Mouse (Mus musculus) MEL (cell line): ENCODE data around the gene Bmpr2. TPM values are rescaled to one million over a fixed set of nuclear protein-coding genes. Genes with fewer than 3 reads are reported as not detected.

Experiments used
- DNase-seq: peaks from one replicate; pipeline ENCODE4 v3.0.0; 2011; ENCODE audit warnings: low read depth, low spot score
- H3K27ac ChIP-seq: 2 replicates; pipeline ENCODE4 v1.5.1; 2012; ENCODE audit warnings: low read depth, mild to moderate bottlenecking, control low read depth, low read length, moderate library complexity; ENCODE audit not compliant: control insufficient read depth
- H3K27me3 ChIP-seq, 2 experiments: fragments of 150-350 bp in 1 of 2; sonication (generic) in 1 of 2; 2 replicates each; pipeline ENCODE4 v1.6.1; 2012; ENCODE audit warnings: low read length in 2 of 2, mild to moderate bottlenecking in 2 of 2, improper control_type of control experiment in 1 of 2, moderate library complexity in 1 of 2; ENCODE audit not compliant: insufficient read depth in 2 of 2, control insufficient read depth in 1 of 2
- H3K36me3 ChIP-seq, 2 experiments: 2 replicates each; pipeline ENCODE4 v1.6.1; 2012 to 2014; ENCODE audit warnings: low read length in 2 of 2, improper control_type of control experiment in 1 of 2, inconsistent platforms in 1 of 2, mild to moderate bottlenecking in 1 of 2; ENCODE audit not compliant: insufficient read depth in 2 of 2, control insufficient read depth in 1 of 2
- H3K4me1 ChIP-seq, 2 experiments: fragments of 150-350 bp in 1 of 2; sonication (generic) in 1 of 2; 2 replicates each; pipeline ENCODE4 v1.6.1; 2012; ENCODE audit warnings: low read length in 2 of 2, improper control_type of control experiment in 1 of 2, mild to moderate bottlenecking in 1 of 2; ENCODE audit not compliant: insufficient read depth in 2 of 2, control insufficient read depth in 1 of 2
- H3K4me3 ChIP-seq, 2 experiments: fragments of 150-350 bp in 1 of 2; sonication (generic) in 1 of 2; 2 replicates each; pipeline ENCODE4 v1.5.1; 2012; ENCODE audit warnings: low read depth in 2 of 2, low read length in 2 of 2, mild to moderate bottlenecking in 2 of 2, moderate library complexity in 2 of 2, control low read depth in 1 of 2, improper control_type of control experiment in 1 of 2; ENCODE audit not compliant: control insufficient read depth in 1 of 2, insufficient read depth in 1 of 2
- H3K79me2 ChIP-seq: 2 replicates; pipeline ENCODE4 v1.6.1; 2012; ENCODE audit warnings: mild to moderate bottlenecking, low read length, moderate library complexity; ENCODE audit not compliant: control insufficient read depth, poor library complexity, insufficient read depth
- H3K9ac ChIP-seq: 2 replicates; pipeline ENCODE4 v1.6.1; 2012; ENCODE audit warnings: low read depth, mild to moderate bottlenecking, control low read depth, low read length, moderate library complexity; ENCODE audit not compliant: control insufficient read depth, poor library complexity, severe bottlenecking
- H3K9me3 ChIP-seq: fragments of 150-350 bp; sonication (generic); replicated peaks from 2 replicates; pipeline ENCODE4 v1.6.1; 2012; ENCODE audit warnings: mild to moderate bottlenecking, low read length, improper control_type of control experiment, moderate library complexity; ENCODE audit not compliant: insufficient read depth
- BHLHE40 ChIP-seq: IDR thresholded peaks from 2 replicates; pipeline ENCODE4 v1.6.1; 2012; ENCODE audit warnings: low read depth, mild to moderate bottlenecking, inconsistent platforms, low read length, improper control_type of control experiment, borderline replicate concordance
- CHD1 ChIP-seq: IDR thresholded peaks from 2 replicates; pipeline ENCODE4 v1.6.1; 2012; ENCODE audit warnings: low read depth, mild to moderate bottlenecking, inconsistent platforms, low read length, improper control_type of control experiment
- E2F4 ChIP-seq: IDR thresholded peaks from 2 replicates; pipeline ENCODE4 v1.6.1; 2011; ENCODE audit warnings: low read depth, low read length, improper control_type of control experiment, borderline replicate concordance
- ELF1 ChIP-seq: IDR thresholded peaks from 2 replicates; pipeline ENCODE4 v1.6.1; 2014; ENCODE audit warnings: low read depth, mild to moderate bottlenecking, inconsistent platforms, low read length, improper control_type of control experiment, moderate library complexity
- EP300 ChIP-seq, 2 experiments: IDR thresholded peaks; 2 replicates each; pipeline ENCODE4 v1.6.1; 2011; ENCODE audit warnings: improper control_type of control experiment in 2 of 2, low read length in 2 of 2, low read depth in 1 of 2, mild to moderate bottlenecking in 1 of 2
- ETS1 ChIP-seq: IDR thresholded peaks from 2 replicates; pipeline ENCODE4 v1.6.1; 2012; ENCODE audit warnings: low read depth, mild to moderate bottlenecking, inconsistent platforms, low read length, improper control_type of control experiment, moderate library complexity
- HCFC1 ChIP-seq: IDR thresholded peaks from 2 replicates; pipeline ENCODE4 v1.6.1; 2012; ENCODE audit warnings: low read depth, mild to moderate bottlenecking, inconsistent platforms, low read length, improper control_type of control experiment, moderate library complexity
- JUND ChIP-seq: IDR thresholded peaks from 2 replicates; pipeline ENCODE4 v1.6.1; 2011; ENCODE audit warnings: low read depth, mild to moderate bottlenecking, improper control_type of control experiment, low read length
- KAT2A ChIP-seq: conservative IDR thresholded peaks from 2 replicates; pipeline ENCODE4 v1.6.1; 2012; ENCODE audit warnings: low read depth, low read length, improper control_type of control experiment, inconsistent platforms
- MAZ ChIP-seq: IDR thresholded peaks from 2 replicates; pipeline ENCODE4 v1.6.1; 2012; ENCODE audit warnings: low read depth, mild to moderate bottlenecking, inconsistent platforms, low read length, improper control_type of control experiment
- MXI1 ChIP-seq: IDR thresholded peaks from 2 replicates; pipeline ENCODE4 v1.6.1; 2011; ENCODE audit warnings: mild to moderate bottlenecking, low read depth, low read length, improper control_type of control experiment
- MYB ChIP-seq: IDR thresholded peaks from 2 replicates; pipeline ENCODE4 v1.6.1; 2011; ENCODE audit warnings: mild to moderate bottlenecking, low read depth, low read length, improper control_type of control experiment
- NRF1 ChIP-seq: IDR thresholded peaks from 2 replicates; pipeline ENCODE4 v1.6.1; 2014; ENCODE audit warnings: low read depth, mild to moderate bottlenecking, inconsistent platforms, low read length, improper control_type of control experiment, moderate library complexity; ENCODE audit not compliant: poor library complexity, insufficient read depth, severe bottlenecking
- POLR2A ChIP-seq, 2 experiments: IDR thresholded peaks; 2 replicates each; pipeline ENCODE4 v1.6.1; 2011 to 2012; ENCODE audit warnings: low read length in 2 of 2, mild to moderate bottlenecking in 2 of 2, control low read depth in 1 of 2, improper control_type of control experiment in 1 of 2, low read depth in 1 of 2, moderate library complexity in 1 of 2; ENCODE audit not compliant: control insufficient read depth in 1 of 2, insufficient read depth in 1 of 2, poor library complexity in 1 of 2
- POLR2AphosphoS2 ChIP-seq: IDR thresholded peaks from 2 replicates; pipeline ENCODE4 v1.6.1; 2011; ENCODE audit warnings: low read length, improper control_type of control experiment
- SIN3A ChIP-seq: IDR thresholded peaks from 2 replicates; pipeline ENCODE4 v1.6.1; 2012; ENCODE audit warnings: low read length, improper control_type of control experiment, inconsistent platforms
- TCF12 ChIP-seq: IDR thresholded peaks from 2 replicates; pipeline ENCODE4 v1.6.1; 2014; ENCODE audit warnings: low read depth, mild to moderate bottlenecking, inconsistent platforms, low read length, improper control_type of control experiment, moderate library complexity
- UBTF ChIP-seq: IDR thresholded peaks from 2 replicates; pipeline ENCODE4 v1.6.1; 2012; ENCODE audit warnings: low read depth, mild to moderate bottlenecking, inconsistent platforms, low read length, improper control_type of control experiment, moderate library complexity, borderline replicate concordance; ENCODE audit not compliant: insufficient read depth
- USF1 ChIP-seq: IDR thresholded peaks from 2 replicates; pipeline ENCODE4 v1.6.1; 2014; ENCODE audit warnings: low read depth, mild to moderate bottlenecking, inconsistent platforms, low read length, improper control_type of control experiment, moderate library complexity
- USF2 ChIP-seq, 2 experiments: IDR thresholded peaks; 2 replicates each; pipeline ENCODE4 v1.6.1; 2011 to 2012; ENCODE audit warnings: improper control_type of control experiment in 2 of 2, low read length in 2 of 2, borderline replicate concordance in 1 of 2, inconsistent platforms in 1 of 2, low read depth in 1 of 2, mild to moderate bottlenecking in 1 of 2; ENCODE audit not compliant: insufficient read depth in 1 of 2
- ZC3H11A ChIP-seq: IDR thresholded peaks from 2 replicates; pipeline ENCODE4 v1.6.1; 2012; ENCODE audit warnings: low read depth, mild to moderate bottlenecking, inconsistent platforms, low read length, improper control_type of control experiment
- polyA plus RNA-seq, 2 experiments: library from polyadenylated mRNA; stranded (reverse) in 1 of 2; unstranded in 1 of 2; fragments of >175 nt in 1 of 2; fragments of >200 nt in 1 of 2; gene quantifications; 2 replicates each; pipeline versions ENCODE4 v1.2.1 to v1.2.4; 2012; ENCODE audit warnings: low replicate concordance in 2 of 2, low read depth in 1 of 2; ENCODE audit not compliant: insufficient read length in 2 of 2, insufficient read depth in 1 of 2, missing spikeins in 1 of 2
- total RNA-seq: library from RNA; depleted of rRNA; stranded (reverse); fragments of 300-350 nt; gene quantifications from 2 replicates; pipeline ENCODE4 v1.2.3, GENCODE M21; 2012

The Bmpr2 gene
- total and polyA plus RNA-seq, 3 experiments, result 2.3 to 18.6 (median 3.1) TPM

- Histone ChIP-seq H3K27ac (peak overlapping the region; percentile 97), H3K79me2 (peaks cover 36% of the 10 kb centered on the region), H3K4me3 (peak overlapping the region; percentile 84 to 98), H3K9me3 (no peaks in the 10 kb centered on the region), H3K27me3 (no peaks in the 10 kb centered on the region), H3K9ac (peak overlapping the region; percentile 93), H3K4me1 (peaks cover 15 to 35% of the 10 kb centered on the region in 2 experiments), H3K36me3 (peaks cover 0 to 38% of the 10 kb centered on the region in 2 experiments; a peak in 2 of 4 replicates)
- DNase-seq, result no peak
- TF ChIP-seq TCF12, result no peak
- 0 out of 2 replicates have a peak, but pooled peaks have one; percentile 13 for TF ChIP-seq UBTF
- TF ChIP-seq POLR2A (IDR thresholded peaks at IDR 0.05; ENCODE audit: control insufficient read depth in 1 of 2, insufficient read depth in 1 of 2, low read depth in 1 of 2, low read length in 2 of 2, poor library complexity in 1 of 2), result peak in 1 of 2 experiments; percentile 28; a peak in 1 of 4 replicates
- TF ChIP-seq CHD1, result 0 out of 2 replicates have a peak, but pooled peaks have one; percentile 21
These were observed 150.1 kb downstream of the Bmpr2 start for GRCm38 (mm10) chr1:59913195-59913868.

DNA sequence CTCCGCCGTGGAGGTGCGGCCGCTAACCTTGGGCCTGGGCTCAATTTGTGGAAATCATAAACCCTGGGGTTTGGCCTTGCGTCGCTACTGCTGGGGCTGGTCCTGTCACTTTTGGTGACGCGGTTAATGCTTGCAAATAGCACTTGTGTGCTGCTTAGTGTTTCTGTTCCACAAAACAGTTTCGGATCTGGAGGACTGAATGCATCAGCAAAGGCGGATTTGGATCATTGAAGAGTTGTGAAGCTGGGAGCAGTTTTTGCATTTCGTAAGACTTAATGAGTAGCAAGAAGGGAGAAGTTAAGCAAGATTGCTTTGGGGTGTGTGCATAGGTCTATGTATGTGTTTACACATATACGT is 150.6 kb downstream of the Bmpr2 start:
- peak; percentile 80 for DNase-seq
- H3K27me3 ChIP-seq, result no peaks in the 10 kb centered on the region
- H3K9ac ChIP-seq, result peak overlapping the region; percentile 93
- peak overlapping the region; percentile 84 to 98 for H3K4me3 ChIP-seq
- H3K4me1 ChIP-seq, result peaks cover 15 to 39% of the 10 kb centered on the region in 2 experiments
- TF ChIP-seq MXI1, result peak; percentile 10
- TF ChIP-seq SIN3A, result peak; percentile 57
- no peak for TF ChIP-seq BHLHE40
- TF ChIP-seq UBTF, result 0 out of 2 replicates have a peak, but pooled peaks have one; percentile 9
- H3K36me3 ChIP-seq, result peaks cover 0 to 41% of the 10 kb centered on the region in 2 experiments; a peak in 2 of 4 replicates
- H3K79me2 ChIP-seq, result peaks cover 37% of the 10 kb centered on the region
- H3K9me3 ChIP-seq, result no peaks in the 10 kb centered on the region
- H3K27ac ChIP-seq, result peak overlapping the region; percentile 97

- Histone ChIP-seq H3K4me1 (peaks cover 15 to 39% of the 10 kb centered on the region in 2 experiments), H3K27ac (peak overlapping the region; percentile 97), H3K36me3 (peaks cover 0 to 41% of the 10 kb centered on the region in 2 experiments; a peak in 2 of 4 replicates), H3K9me3 (no peaks in the 10 kb centered on the region), H3K9ac (peak overlapping the region; percentile 93), H3K27me3 (no peaks in the 10 kb centered on the region), H3K79me2 (peaks cover 42% of the 10 kb centered on the region), H3K4me3 (peak overlapping the region; percentile 84 to 98)
- peak; percentile 83 for DNase-seq
- TF ChIP-seq ZC3H11A (peak; percentile 22), POLR2A (IDR thresholded peaks at IDR 0.05; ENCODE audit: control insufficient read depth in 1 of 2, insufficient read depth in 1 of 2, low read depth in 1 of 2, low read length in 2 of 2, poor library complexity in 1 of 2) (peak in 1 of 2 experiments; percentile 67; a peak in 2 of 4 replicates), KAT2A (peak; percentile 50), SIN3A (peak; percentile 92), USF1 (no peak), NRF1 (peak; percentile 29; the same call in 1 of the 2 replicates), MYB (peak; percentile 81), EP300 (IDR thresholded peaks at IDR 0.05; ENCODE audit: low read depth in 1 of 2, low read length in 2 of 2) (peak; percentile 88 to 91), ETS1 (peak; percentile 88), POLR2AphosphoS2 (peak; percentile 49; the same call in 1 of the 2 replicates), MXI1 (peak; percentile 76), TCF12 (peak; percentile 81), E2F4 (0 out of 2 replicates have a peak, but pooled peaks have one; percentile 47), ELF1 (peak; percentile 73), HCFC1 (peak; percentile 53), USF2 (IDR thresholded peaks at IDR 0.05; ENCODE audit: borderline replicate concordance in 1 of 2, insufficient read depth in 1 of 2, low read depth in 1 of 2, low read length in 2 of 2) (no peak), MAZ (peak; percentile 84), JUND (0 out of 2 replicates have a peak, but pooled peaks have one; percentile 58)
These were observed 151.6 kb downstream of the Bmpr2 start for GRCm38 (mm10) chr1:59914799-59915198.
